Mouse (Mus musculus): ENCODE measurements around the gene Slc35e2. TPM values are rescaled to one million over a fixed set of nuclear protein-coding genes. Genes with fewer than 3 reads are reported as not detected.

The Slc35e2 gene
- polyA plus RNA-seq, 1 experiment from 2014 or later: 7.4 TPM

DNA sequence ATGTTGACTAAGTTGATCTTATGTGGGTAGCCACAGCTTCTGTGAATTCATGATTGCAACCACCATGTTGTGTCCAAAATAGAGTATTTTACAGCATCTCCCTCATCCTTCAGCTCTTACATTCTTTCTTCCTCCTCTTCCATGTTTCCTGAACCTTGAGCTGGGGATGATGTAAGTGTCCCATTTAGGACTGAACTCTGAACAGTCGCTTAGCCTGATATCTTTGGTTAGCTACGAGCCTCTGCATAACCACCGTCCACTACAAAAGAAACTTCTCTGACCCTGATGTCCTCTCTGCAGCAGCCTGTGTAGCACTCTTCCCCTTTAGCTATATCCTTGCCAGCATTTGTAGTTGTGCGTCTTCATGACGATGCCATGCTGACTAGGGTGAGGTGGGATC, 44.5 kb downstream of the Slc35e2 start:
- Histone ChIP-seq H3K9me3 (no peaks in the 10 kb centered on the region), H3K9ac (no peak overlapping the region), H3K27ac (no peak overlapping the region), H3K27me3 (peaks cover 4% of the 10 kb centered on the region; the same call in 1 of the 2 replicates), H3K36me3 (peaks cover 90% of the 10 kb centered on the region), H3K4me3 (no peak overlapping the region), H3K4me1 (no peaks in the 10 kb centered on the region), H3K4me2 (no peak overlapping the region)
- ATAC-seq (ENCODE audit: insufficient number of reproducible peaks, low FRiP score, low TSS enrichment, low read depth): no peak
- 97% methylated on average over 5 of the region's 5 CpGs for WGBS

GRCm38 (mm10) chr4:155649355-155649754, 48.1 kb downstream of the Slc35e2 start:
- Histone ChIP-seq H3K4me1 (peaks cover 30% of the 10 kb centered on the region), H3K27me3 (peaks cover 40% of the 10 kb centered on the region), H3K36me3 (peaks cover 66% of the 10 kb centered on the region), H3K4me2 (no peak overlapping the region), H3K9ac (no peak overlapping the region), H3K27ac (no peak overlapping the region), H3K4me3 (no peak overlapping the region), H3K9me3 (no peaks in the 10 kb centered on the region)
- 87% methylated on average over 11 of the region's 11 CpGs for WGBS
- ATAC-seq (ENCODE audit: insufficient number of reproducible peaks, low FRiP score, low TSS enrichment, low read depth): no peak

- WGBS: 61% methylated on average over 15 of the region's 15 CpGs
- H3K27ac ChIP-seq: no peak overlapping the region
- H3K4me2 ChIP-seq: no peak overlapping the region
- no peak for ATAC-seq (ENCODE audit: insufficient number of reproducible peaks, low FRiP score, low TSS enrichment, low read depth)
- H3K9ac ChIP-seq: no peak overlapping the region
- H3K27me3 ChIP-seq: peaks cover 62% of the 10 kb centered on the region
- H3K4me3 ChIP-seq: no peak overlapping the region
- no peaks in the 10 kb centered on the region for H3K9me3 ChIP-seq
- H3K4me1 ChIP-seq: peaks cover 43% of the 10 kb centered on the region
- peaks cover 59% of the 10 kb centered on the region for H3K36me3 ChIP-seq
These were observed 50.5 kb downstream of the Slc35e2 start for GRCm38 (mm10) chr4:155651553-155652269.

DNA sequence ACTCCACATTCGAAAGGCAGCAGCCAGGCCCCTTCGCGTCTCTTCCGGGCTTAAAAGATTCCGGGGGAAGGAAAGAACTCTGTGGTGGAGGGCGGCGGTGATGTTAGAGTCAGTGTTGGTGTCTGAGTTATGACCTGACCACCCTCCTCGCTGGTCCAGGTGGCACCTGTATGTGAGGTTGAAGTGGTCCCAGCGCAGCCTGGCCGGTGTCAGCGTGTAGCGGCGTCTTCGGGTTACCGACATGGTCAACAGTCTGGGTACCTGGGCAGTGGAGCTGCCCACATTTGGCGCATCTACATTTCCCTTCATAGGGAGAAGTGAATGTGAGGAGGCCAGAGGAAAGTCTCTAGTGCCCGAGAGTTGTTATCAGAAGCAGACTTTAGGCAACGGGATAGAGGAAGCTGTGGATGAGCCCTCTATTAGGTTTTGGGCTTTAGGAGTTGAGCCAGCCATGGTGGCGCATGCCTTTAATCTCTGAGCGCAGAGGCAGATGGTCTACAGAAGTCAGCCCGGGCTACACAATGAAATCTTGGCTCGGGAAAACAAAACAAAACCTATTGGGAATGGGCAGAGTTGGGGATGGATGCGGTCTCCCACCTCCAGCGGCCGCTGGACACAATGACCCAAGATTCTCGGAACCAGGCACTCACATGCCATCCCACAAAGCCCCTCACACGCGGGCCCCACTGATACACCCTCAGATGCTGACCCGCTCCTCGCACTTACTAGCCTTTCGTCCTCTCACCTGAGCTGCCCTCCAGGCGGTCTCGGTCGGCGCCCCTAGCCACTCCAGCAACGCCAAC, 51.3 kb downstream of the Slc35e2 start:
- Histone ChIP-seq H3K27ac (peak overlapping the region; percentile 33; the same call in 1 of the 2 replicates), H3K36me3 (peaks cover 60% of the 10 kb centered on the region)

GRCm38 (mm10) chr4:155653086-155653450, 51.9 kb downstream of the Slc35e2 start, which contains the start of gene Mmp23:
Mmp23 (minus strand) TSS chr4:155653384.
- H3K27ac ChIP-seq: peak within 1 kb of the TSS; percentile 33; the same call in 1 of the 2 replicates
- peaks cover 62% of the 10 kb centered on the region for H3K27me3 ChIP-seq
- no peaks in the 10 kb centered on the region for H3K9me3 ChIP-seq
- peaks cover 43% of the 10 kb centered on the region for H3K4me1 ChIP-seq
- H3K36me3 ChIP-seq: peaks cover 59% of the 10 kb centered on the region
- under 1% methylated on average over 33 of the region's 33 CpGs for WGBS
- peak within 1 kb of the TSS; percentile 57 for H3K9ac ChIP-seq
- peak within 1 kb of the TSS; percentile 46 for H3K4me3 ChIP-seq
- peak; percentile 45; the same call in 1 of the 2 replicates for ATAC-seq (ENCODE audit: insufficient number of reproducible peaks, low FRiP score, low TSS enrichment, low read depth)
- H3K4me2 ChIP-seq: peak within 1 kb of the TSS; percentile 92

More for the DNA sequence above, 51.3 kb downstream of the Slc35e2 start:
- Histone ChIP-seq H3K4me2 (peak overlapping the region; percentile 92), H3K9me3 (no peaks in the 10 kb centered on the region), H3K9ac (peak overlapping the region; percentile 57), H3K4me1 (peaks cover 43% of the 10 kb centered on the region), H3K4me3 (peak overlapping the region; percentile 46), H3K27me3 (peaks cover 62% of the 10 kb centered on the region)
- 22% methylated on average over 36 of the region's 36 CpGs for WGBS
- no peak for ATAC-seq (ENCODE audit: insufficient number of reproducible peaks, low FRiP score, low TSS enrichment, low read depth)

DNA sequence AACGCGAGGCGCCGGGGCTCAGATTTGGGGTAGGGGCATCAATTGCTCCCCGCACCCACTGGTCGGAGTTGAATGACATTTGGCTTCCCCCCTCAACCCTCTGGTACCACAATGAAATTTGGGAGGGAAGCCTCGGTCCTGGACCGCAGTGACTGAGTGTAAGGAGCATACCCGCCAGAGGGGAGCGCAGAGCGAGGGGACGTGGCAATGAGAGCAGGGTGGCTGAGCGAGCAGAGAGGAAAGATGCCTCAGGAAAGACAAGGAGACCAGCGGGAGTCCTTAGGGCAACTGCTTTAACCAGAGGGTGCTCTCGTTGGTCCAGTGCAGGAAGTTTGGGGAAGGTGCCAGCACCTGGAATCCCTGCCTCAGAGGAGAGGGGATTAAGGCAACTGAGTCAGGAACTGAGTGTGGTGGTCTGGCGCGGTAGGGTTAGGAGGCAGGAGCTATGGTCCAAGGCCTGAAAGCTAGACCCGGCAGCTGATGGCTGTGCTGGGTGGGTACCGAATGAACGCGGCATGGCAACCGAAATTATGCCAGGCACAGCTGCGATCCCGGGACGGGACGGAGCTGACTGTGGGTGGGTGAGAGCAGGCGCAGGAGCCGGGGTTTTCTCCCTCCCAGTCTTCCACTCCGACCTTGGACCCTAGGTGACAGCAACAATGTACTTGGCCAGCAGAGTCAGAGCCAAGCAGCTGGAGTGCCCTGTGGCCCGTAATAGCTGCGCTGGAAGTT, 52.4 kb downstream of the Slc35e2 start:
- 0 out of 2 replicates have a peak, but pooled peaks have one; percentile 30 for ATAC-seq (ENCODE audit: insufficient number of reproducible peaks, low FRiP score, low TSS enrichment, low read depth)
- Histone ChIP-seq H3K36me3 (peaks cover 59% of the 10 kb centered on the region), H3K27me3 (peaks cover 62% of the 10 kb centered on the region), H3K4me2 (peak overlapping the region; percentile 92), H3K9ac (peak overlapping the region; percentile 57), H3K4me3 (peak overlapping the region; percentile 46), H3K4me1 (peaks cover 43% of the 10 kb centered on the region), H3K27ac (peak overlapping the region; percentile 33; the same call in 1 of the 2 replicates), H3K9me3 (no peaks in the 10 kb centered on the region)
- WGBS: 3% methylated on average over 31 of the region's 31 CpGs

- 3% methylated on average over 6 of the region's 6 CpGs for WGBS
- Histone ChIP-seq H3K9me3 (no peaks in the 10 kb centered on the region), H3K27ac (no peak overlapping the region), H3K9ac (peak overlapping the region; percentile 14; the same call in 1 of the 2 replicates), H3K4me1 (peaks cover 43% of the 10 kb centered on the region), H3K36me3 (peaks cover 59% of the 10 kb centered on the region), H3K27me3 (peaks cover 62% of the 10 kb centered on the region), H3K4me3 (peak overlapping the region; percentile 46), H3K4me2 (peak overlapping the region; percentile 92)
- no peak for ATAC-seq (ENCODE audit: insufficient number of reproducible peaks, low FRiP score, low TSS enrichment, low read depth)
These were observed 52.9 kb downstream of the Slc35e2 start for GRCm38 (mm10) chr4:155654183-155654455.

DNA sequence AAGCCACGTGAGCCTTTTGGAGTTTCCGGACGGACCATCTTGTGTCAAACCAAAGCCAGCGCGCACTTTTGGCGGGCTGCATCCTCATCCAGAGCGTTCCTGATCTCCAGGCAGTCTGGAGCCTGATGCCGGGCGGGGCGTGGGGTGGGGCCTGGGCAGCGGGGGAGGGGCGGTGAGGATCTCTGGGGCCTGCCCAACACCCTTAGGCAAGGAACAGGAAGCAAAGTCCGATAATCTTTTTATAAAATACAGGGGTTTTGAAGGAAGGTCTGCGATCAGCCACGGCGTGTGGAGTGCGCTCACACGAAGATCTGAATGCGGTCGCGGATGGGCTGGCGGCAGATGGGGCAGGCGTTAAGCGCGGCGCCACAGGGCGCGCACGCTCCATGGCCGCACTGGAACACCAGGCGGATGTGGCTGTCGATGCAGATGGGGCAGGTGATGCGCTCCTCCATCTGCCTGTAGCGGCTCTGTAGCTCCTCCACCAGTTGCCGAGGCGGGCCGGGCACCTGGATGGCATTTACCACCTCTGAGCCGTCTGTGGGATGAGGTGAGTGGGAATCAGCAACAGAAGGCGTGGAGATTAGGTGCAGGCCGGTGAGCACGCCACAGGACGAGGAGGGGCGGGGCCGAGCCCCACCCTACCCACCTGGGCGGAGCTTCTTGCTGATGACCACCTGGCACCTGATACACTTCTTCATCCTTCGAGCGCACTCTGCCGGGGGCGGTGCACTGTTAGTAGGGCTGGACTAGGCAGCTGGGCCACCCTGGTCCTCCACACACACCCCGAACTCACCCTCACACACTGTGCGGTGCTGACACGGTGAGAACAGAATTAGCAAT, 53.5 kb downstream of the Slc35e2 start:
- Histone ChIP-seq H3K36me3 (peaks cover 59% of the 10 kb centered on the region), H3K4me2 (peak overlapping the region; percentile 92), H3K4me1 (peaks cover 43% of the 10 kb centered on the region), H3K27ac (no peak overlapping the region), H3K9ac (peak overlapping the region; percentile 44), H3K27me3 (peaks cover 62% of the 10 kb centered on the region), H3K9me3 (no peaks in the 10 kb centered on the region), H3K4me3 (peak overlapping the region; percentile 46)
- ATAC-seq (ENCODE audit: insufficient number of reproducible peaks, low FRiP score, low TSS enrichment, low read depth): no peak
- 2% methylated on average over 52 of the region's 52 CpGs for WGBS

DNA sequence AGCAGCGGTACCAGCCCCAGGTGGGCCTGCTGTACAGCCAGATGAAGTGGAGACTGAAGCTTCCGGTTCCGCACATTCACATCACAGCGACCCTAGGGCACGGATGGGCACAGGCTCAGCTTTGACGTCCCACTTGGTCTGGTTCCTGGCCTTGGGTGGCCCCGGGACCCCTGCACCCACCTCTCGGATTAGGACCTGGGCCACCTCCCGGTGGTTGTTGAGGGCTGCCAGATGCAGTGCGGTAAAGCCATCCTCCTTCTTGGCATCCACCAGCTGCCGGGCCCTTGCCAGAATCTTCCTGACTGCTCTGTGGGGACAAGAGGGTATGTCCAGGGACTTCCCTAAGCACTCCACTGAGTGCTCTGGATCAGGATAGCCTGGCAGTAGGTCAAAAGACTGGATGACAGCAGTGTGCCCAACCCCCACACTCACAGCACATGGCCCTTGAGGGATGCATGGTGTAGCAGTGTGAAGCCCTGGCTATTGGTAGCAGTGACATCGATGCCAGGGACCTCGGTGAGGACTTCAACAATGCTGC, 55.1 kb downstream of the Slc35e2 start:
- no peak overlapping the region for H3K4me2 ChIP-seq
- no peak overlapping the region for H3K27ac ChIP-seq
- H3K4me1 ChIP-seq: peaks cover 43% of the 10 kb centered on the region
- peaks cover 52% of the 10 kb centered on the region for H3K27me3 ChIP-seq
- H3K36me3 ChIP-seq: peaks cover 56% of the 10 kb centered on the region
- no peak overlapping the region for H3K9ac ChIP-seq
- WGBS: 91% methylated on average over 13 of the region's 13 CpGs
- ATAC-seq (ENCODE audit: insufficient number of reproducible peaks, low FRiP score, low TSS enrichment, low read depth): no peak
- H3K4me3 ChIP-seq: no peak overlapping the region
- no peaks in the 10 kb centered on the region for H3K9me3 ChIP-seq

GRCm38 (mm10) chr4:155658961-155659360, 57.7 kb downstream of the Slc35e2 start:
- Histone ChIP-seq H3K4me3 (no peak overlapping the region), H3K27me3 (peaks cover 27% of the 10 kb centered on the region), H3K4me1 (peaks cover 17% of the 10 kb centered on the region), H3K27ac (no peak overlapping the region), H3K9me3 (no peaks in the 10 kb centered on the region), H3K4me2 (no peak overlapping the region), H3K36me3 (peaks cover 55% of the 10 kb centered on the region), H3K9ac (no peak overlapping the region)
- ATAC-seq (ENCODE audit: insufficient number of reproducible peaks, low FRiP score, low TSS enrichment, low read depth): no peak
- 93% methylated on average over 10 of the region's 10 CpGs for WGBS

- Histone ChIP-seq H3K4me2 (no peak overlapping the region), H3K9ac (no peak overlapping the region), H3K4me3 (no peak overlapping the region), H3K36me3 (peaks cover 70% of the 10 kb centered on the region), H3K9me3 (no peaks in the 10 kb centered on the region), H3K4me1 (0 out of 2 replicates have a peak, but pooled peaks cover under 1% of the 10 kb centered on the region), H3K27me3 (peaks cover 10% of the 10 kb centered on the region), H3K27ac (no peak overlapping the region)
- 85% methylated on average over 12 of the region's 12 CpGs for WGBS
- ATAC-seq (ENCODE audit: insufficient number of reproducible peaks, low FRiP score, low TSS enrichment, low read depth): no peak
These were observed 59.4 kb downstream of the Slc35e2 start for GRCm38 (mm10) chr4:155660641-155661040.

All from limb, embryonic 15.5 days (tissue).